Mouse (Mus musculus) liver, adult 2 months (tissue): ENCODE results near the gene Gm10644.

Experiments
- CTCF ChIP-seq: fragments of 200-500 bp; IDR thresholded peaks from 2 replicates; pipeline ENCODE4 v1.5.1; 2011; ENCODE audit warnings: low read depth, low read length, control low read depth
- POLR2A ChIP-seq: fragments of 200-500 bp; IDR thresholded peaks from 2 replicates; pipeline ENCODE4 v1.6.1; 2011; ENCODE audit warnings: low read length, control low read depth; ENCODE audit not compliant: insufficient read depth; ENCODE audit errors: extremely low read depth

DNA sequence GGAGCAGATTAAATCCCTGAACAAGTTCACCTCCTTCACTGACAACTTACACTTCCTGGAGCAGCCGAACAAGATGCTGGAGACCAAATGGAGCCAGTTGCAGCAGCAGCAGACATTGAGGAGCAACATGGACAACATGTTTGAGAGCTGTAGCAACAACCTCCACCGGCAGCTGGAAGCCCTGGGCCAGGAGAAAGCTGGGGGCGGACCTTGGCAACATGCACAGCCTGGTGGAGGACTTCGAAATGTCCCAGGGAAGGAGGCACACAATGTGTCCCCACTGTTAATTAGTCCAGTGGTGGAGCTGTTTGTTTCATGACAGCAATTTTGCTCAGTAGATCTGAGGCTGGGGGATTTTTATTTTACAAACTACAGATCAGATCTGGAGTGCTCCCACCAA, 62.9 kb downstream of the Gm10644 start:
- TF ChIP-seq POLR2A (no peak), CTCF (no peak)
